Mouse (Mus musculus) kidney, adult 2 months (tissue): ENCODE measurements at regions not wholly inside any gene's neighbourhood (a gene's known extent, or its start where the extent isn't known, plus 50 kb on each side); places are given as distances from the start of the nearest gene placed in this dataset.

Source experiments
- CTCF ChIP-seq: fragments of 200-500 bp; conservative IDR thresholded peaks from 2 replicates; pipeline ENCODE4 v1.5.1; 2011; ENCODE audit warnings: low read depth, mild to moderate bottlenecking, control low read depth, low read length, moderate library complexity, mixed read lengths; ENCODE audit not compliant: insufficient read depth, insufficient read length
- POLR2A ChIP-seq: fragments of 200-500 bp; IDR thresholded peaks from one replicate; pipeline ENCODE4 v1.6.1; 2011; ENCODE audit warnings: low read depth, low read length, control low read depth

DNA sequence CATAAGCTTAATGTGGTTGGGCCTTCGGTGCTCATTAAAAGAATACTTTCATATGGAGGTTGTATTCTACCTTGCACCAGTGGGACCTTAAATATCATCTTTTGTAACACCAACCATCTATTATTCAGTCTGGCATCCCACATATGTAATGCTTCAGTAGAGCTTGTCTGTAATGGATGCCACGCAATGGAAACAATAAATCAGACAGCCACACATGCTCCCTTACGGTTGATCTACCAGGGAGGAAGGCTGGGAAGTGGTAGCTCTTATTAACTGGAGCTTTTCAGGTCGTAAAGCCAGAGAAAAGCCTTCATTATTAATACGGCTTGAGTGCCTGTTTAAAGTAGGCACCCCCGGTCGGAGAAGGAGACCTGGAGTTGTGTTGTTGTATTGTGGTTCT lies 66.8 kb upstream of the Slc28a3 start:
- TF ChIP-seq CTCF, result no peak
- TF ChIP-seq POLR2A, result no peak
